In the genomic region with DNA sequence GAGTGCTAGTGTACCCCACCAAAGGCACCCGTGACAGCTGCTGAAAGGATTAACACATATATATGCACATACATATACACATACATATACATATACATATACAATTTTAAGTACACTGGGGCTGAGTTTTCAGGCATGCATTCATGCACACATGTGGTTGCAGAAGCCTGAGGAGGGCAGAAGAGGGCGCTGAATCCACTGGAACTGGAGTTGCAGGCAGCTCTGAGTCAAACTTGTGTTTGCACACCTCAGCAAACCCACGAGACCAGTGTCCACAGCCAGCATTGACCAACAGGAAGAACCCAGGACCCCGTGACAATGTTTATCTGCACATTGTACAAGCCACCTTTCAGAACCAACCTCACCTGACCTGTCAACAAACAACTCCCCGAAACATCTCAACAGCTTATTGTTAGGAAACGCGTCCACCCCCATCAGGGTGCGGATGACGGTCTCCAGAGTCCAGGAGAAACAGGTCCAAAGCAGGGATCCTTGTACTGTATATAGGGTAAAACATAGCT, we compare ENCODE assay signal across 10 mouse cellular contexts. TPM values are rescaled to one million over a fixed set of nuclear protein-coding genes. Genes with fewer than 3 reads are reported as not detected.
A peak's percentile ranks its signal among the peaks of the same experiment; 100 is the strongest.
DNase-seq lines count a peak whose midpoint lies in the region; ATAC-seq and TF ChIP-seq lines count a peak whose summit lies in the region.
"Had no signal": no experiment of that assay in that cellular context is flagged by ENCODE, and none has a peak within 500 bp of the region (broad histone marks: within the 10 kb centered on the region; RNA-seq: fewer than 3 reads in every experiment).

No protein-coding gene starts in this region.

- H3K27me3 ChIP-seq in C2C12 (ENCODE audit: control insufficient read depth, insufficient read depth, insufficient read length) = no peaks in the 10 kb centered on the region
- no peaks in the 10 kb centered on the region for H3K27me3 ChIP-seq in megakaryocyte, embryonic 14.5 days (replicated peaks)
- H3K27me3 ChIP-seq: embryonic facial prominence, embryonic 13.5 days had no signal

- H3K79me2 ChIP-seq in C2C12 (ENCODE audit: control insufficient read depth, insufficient read depth) = no peaks in the 10 kb centered on the region

- ATAC-seq in granulocyte monocyte progenitor cell, adult 5-6 weeks (replicated peaks; ENCODE audit: poor library complexity, severe bottlenecking) = peak; percentile 10

- no peaks in the 10 kb centered on the region for H3K9me3 ChIP-seq in megakaryocyte, embryonic 14.5 days
- H3K9me3 ChIP-seq: embryonic facial prominence, embryonic 13.5 days; hindbrain, embryonic 10.5 days had no signal

- peak; percentile 11 for TF ChIP-seq CTCF in C2C12 (IDR thresholded peaks at IDR 0.05; ENCODE audit: control insufficient read depth, insufficient read depth, insufficient read length)

- H3ac ChIP-seq in C2C12 (ENCODE audit: control insufficient read depth, insufficient read length, low read depth) = no peak overlapping the region

- H3K4me1 ChIP-seq in megakaryocyte, embryonic 14.5 days = peaks cover 72% of the 10 kb centered on the region

- peak; percentile 94 for DNase-seq in heart, adult 11 months
- no peak for DNase-seq in heart, postnatal 4 days
- no peak for DNase-seq in gastrocnemius, postnatal 14 days
- DNase-seq in adrenal gland, postnatal 4 days (ENCODE audit: low spot score in 2 of 2) = no peak
- no peak for DNase-seq in gastrocnemius, adult 8-10 months (ENCODE audit: low spot score in 2 of 2)

- no peaks in the 10 kb centered on the region for H3K36me3 ChIP-seq in C2C12 (ENCODE audit: control insufficient read depth, insufficient read depth)
- H3K36me3 ChIP-seq in megakaryocyte, embryonic 14.5 days (replicated peaks; ENCODE audit: low read length) = peaks cover 3% of the 10 kb centered on the region
- H3K36me3 ChIP-seq: embryonic facial prominence, embryonic 13.5 days; hindbrain, embryonic 10.5 days had no signal

- H3K4me3 ChIP-seq in C2C12 (ENCODE audit: insufficient read depth, poor library complexity, severe bottlenecking) = no peak overlapping the region
- H3K4me3 ChIP-seq in megakaryocyte, embryonic 14.5 days (replicated peaks) = peak overlapping the region; percentile 38
- H3K4me3 ChIP-seq: embryonic facial prominence, embryonic 13.5 days; hindbrain, embryonic 10.5 days had no signal

- intact Hi-C loops in gastrocnemius, postnatal 14 days (cut with DNase I; ENCODE audit: low total_unique reads) = no loop called here

- H3K79me3 ChIP-seq in C2C12 (ENCODE audit: low read depth) = no peaks in the 10 kb centered on the region

TF ChIP-seq in C2C12, 6 proteins besides CTCF, POLR2A, EP300 and RAD21:
- no peak for TF ChIP-seq CEBPB (IDR thresholded peaks at IDR 0.05; ENCODE audit: low read depth)
- no peak for TF ChIP-seq MYOG (IDR thresholded peaks at IDR 0.05; ENCODE audit: control insufficient read depth, extremely low read depth, insufficient read length)
- no peak for TF ChIP-seq USF1 (IDR thresholded peaks at IDR 0.05; ENCODE audit: low read depth)
- no peak for TF ChIP-seq MYOD1 (IDR thresholded peaks at IDR 0.05; ENCODE audit: control insufficient read depth, insufficient read length, low read depth)
- TF ChIP-seq FOSL1 (IDR thresholded peaks at IDR 0.05; ENCODE audit: insufficient read depth, low read length, poor library complexity, severe bottlenecking) = no peak
- no peak for TF ChIP-seq MAX (IDR thresholded peaks at IDR 0.05)

RNA-seq across cellular contexts. Expression of a gene that starts 32.2 kb away (rescaled TPM):
- 10 to 100 TPM; 39.6 to 40.5 TPM for total RNA-seq in heart, postnatal 4 days (2021)
- 13.9 TPM for polyA plus RNA-seq in C2C12 (2012; fragmentation: generic; extraction: Trizol)
- total RNA-seq in granulocyte monocyte progenitor cell, adult 5-6 weeks (2014; fragmentation: Nextera tagmentation) = 61.2 and 69.7 TPM in 2 replicates
- total RNA-seq in granulocyte monocyte progenitor cell, adult 5-6 weeks (2017) = 54.0 and 54.6 TPM in 2 replicates
- 16.0 and 25.6 TPM in 2 replicates for polyA plus RNA-seq in megakaryocyte, embryonic 14.5 days (2012; ENCODE audit: insufficient read depth, low replicate concordance)
- 10 to 100 TPM; 24.2 to 24.8 TPM for total RNA-seq in gastrocnemius, postnatal 14 days (2021)
- 10 to 100 TPM; 70.1 to 75.3 TPM for total RNA-seq in adrenal gland, postnatal 4 days (2021)
- 10 to 100 TPM; 26.6 to 33.0 (median 29.6) TPM for total RNA-seq in gastrocnemius, adult 8-10 months (2022)

RNA-seq across cellular contexts. Expression of a gene that starts 58.4 kb away (rescaled TPM):
- total RNA-seq in heart, postnatal 4 days (2021) = not detected
- 0.22 TPM for polyA plus RNA-seq in C2C12 (2012; fragmentation: generic; extraction: Trizol)
- not detected in 2 replicates for total RNA-seq in granulocyte monocyte progenitor cell, adult 5-6 weeks (2014; fragmentation: Nextera tagmentation)
- 1.3 and 2.3 TPM in 2 replicates for total RNA-seq in granulocyte monocyte progenitor cell, adult 5-6 weeks (2017)
- polyA plus RNA-seq in megakaryocyte, embryonic 14.5 days (2012; ENCODE audit: insufficient read depth, low replicate concordance) = not detected in 2 replicates
- total RNA-seq in gastrocnemius, postnatal 14 days (2021) = under 1 TPM in 1 of 2 experiments, not detected in 1; 0.51 TPM
- total RNA-seq in adrenal gland, postnatal 4 days (2021) = under 1 TPM in 1 of 2 experiments, not detected in 1; 0.28 TPM
- under 1 TPM in 2 of 4 experiments, not detected in 2; 0.29 to 0.48 TPM for total RNA-seq in gastrocnemius, adult 8-10 months (2022)
